In genomic region chr5:132545761-132546160, GRCm38 (mm10) we compare ENCODE assay signal across 15 mouse cellular contexts. TPM values are rescaled to one million over a fixed set of nuclear protein-coding genes. Genes with fewer than 3 reads are reported as not detected.
DNase-seq lines count a peak whose midpoint lies in the region; TF ChIP-seq lines count a peak whose summit lies in the region.
"Had no signal": no experiment of that assay in that cellular context is flagged by ENCODE, and none has a peak within 500 bp of the region (broad histone marks: within the 10 kb centered on the region; RNA-seq: fewer than 3 reads in every experiment).

No protein-coding gene starts in this region.

- H3K27ac ChIP-seq in gastrocnemius, adult 2 months, result no peak overlapping the region
- H3K27ac ChIP-seq in left cerebral cortex, adult 2 months, result no peak overlapping the region
- H3K27ac ChIP-seq: embryonic facial prominence, embryonic 12.5 days; forebrain, embryonic 12.5 days; hindbrain, embryonic 14.5 days; liver, embryonic 14.5 days had no signal

- no peak overlapping the region for H3K4me3 ChIP-seq in gastrocnemius, adult 2 months
- H3K4me3 ChIP-seq in left cerebral cortex, adult 2 months, result no peak overlapping the region
- H3K4me3 ChIP-seq: embryonic facial prominence, embryonic 12.5 days; forebrain, embryonic 12.5 days had no signal

- intact Hi-C loops in gastrocnemius, adult 2 months (cut with DNase I), result loop anchor here (10.0 kb wide), 2 partner anchors 111 to 181 kb away; no protein-coding TSS in a partner anchor
- intact Hi-C loops in heart, postnatal 36 days (cut with DNase I), result no loop called here
- intact Hi-C loops in left cerebral cortex, adult 2 months (cut with DNase I), result loop anchor here (10.0 kb wide), 2 partner anchors 1011 to 1249 kb away; no protein-coding TSS in a partner anchor

- TF ChIP-seq CTCF in gastrocnemius, adult 2 months (IDR thresholded peaks at IDR 0.05), result no peak
- TF ChIP-seq CTCF in left cerebral cortex, adult 2 months (IDR thresholded peaks at IDR 0.05), result no peak

- peak; percentile 44 for DNase-seq in gastrocnemius, adult 2 months
- DNase-seq in gastrocnemius, postnatal 4 days (ENCODE audit: low spot score in 2 of 2), result no peak
- peak; percentile 24 for DNase-seq in lung, postnatal 36 days
- DNase-seq in lung, postnatal 14 days, result no peak
- peak; percentile 62 for DNase-seq in cerebellum, adult 9-11 months
- DNase-seq in heart, postnatal 36 days, result peak; percentile 24 to 28
- DNase-seq in kidney, adult 9 months, result no peak
- DNase-seq in left cerebral cortex, adult 2 months (ENCODE audit: extremely low spot score in 1 of 2, low spot score in 2 of 2), result no peak
- DNase-seq: kidney, adult 11 months; right cerebral cortex, postnatal 4 days; thymus, postnatal 4 days had no signal

RNA-seq across cellular contexts. Expression of gene Auts2, which starts 2.6 kb away (rescaled TPM):
- 10 to 100 TPM; 13.0 to 31.1 TPM for total RNA-seq in gastrocnemius, adult 2 months (2021)
- total RNA-seq in gastrocnemius, postnatal 4 days (2021), result 10 to 100 TPM; 43.4 to 57.3 TPM
- total RNA-seq in heart, postnatal 36 days (2021), result 10 to 100 TPM; 28.8 to 35.3 TPM
- total RNA-seq in left cerebral cortex, adult 2 months (2021), result 100 to 1,000 TPM; 117 to 146 TPM

Comparison
In these comparisons a context has a peak if more than half of its experiments do, and no peak if none do; other contexts are left out.
1. DNase-seq: peak in gastrocnemius, adult 2 months (single experiment), lung, postnatal 36 days (single experiment), cerebellum, adult 9-11 months (single experiment) and heart, postnatal 36 days (2 of 2); none in gastrocnemius, postnatal 4 days (0 of 2), lung, postnatal 14 days (single experiment), kidney, adult 9 months (single experiment) and left cerebral cortex, adult 2 months (0 of 2).